Mouse (Mus musculus): Measurements from ENCODE around the gene Meis2. TPM values are rescaled to one million over a fixed set of nuclear protein-coding genes. Genes with fewer than 3 reads are reported as not detected.
A peak's percentile ranks its signal among the peaks of the same experiment; 100 is the strongest.

Meis2 gene
- total and polyA plus RNA-seq, 2 experiments from 2014 or later: 105 to 132 TPM

GRCm38 (mm10) chr2:116068901-116069300 lies 3.3 kb upstream of the Meis2 start:
- H3K36me3 ChIP-seq (ENCODE audit: insufficient read depth, low read length): no peaks in the 10 kb centered on the region
- DNase-seq (ENCODE audit: low spot score): no peak
- H3K27me3 ChIP-seq (ENCODE audit: insufficient read depth, low read length): peaks cover 21% of the 10 kb centered on the region
- H3K9me3 ChIP-seq (ENCODE audit: low read length): no peaks in the 10 kb centered on the region
- peak overlapping the region; percentile 69 for H3K27ac ChIP-seq
- H3K4me3 ChIP-seq (ENCODE audit: low read length): peak overlapping the region; percentile 51
- WGBS: 18% methylated on average over 7 of the region's 7 CpGs
- TF ChIP-seq CTCF (IDR thresholded peaks at IDR 0.05; ENCODE audit: low read depth): no peak
- H3K4me2 ChIP-seq (ENCODE audit: low read depth, low read length): peak overlapping the region; percentile 72
- no peak for ATAC-seq
- no peaks in the 10 kb centered on the region for H3K4me1 ChIP-seq (ENCODE audit: insufficient read depth, low read length)
- H3K9ac ChIP-seq (replicated peaks; ENCODE audit: low read length): peak overlapping the region; percentile 56

GRCm38 (mm10) chr2:116068461-116068860 lies 2.8 kb upstream of the Meis2 start:
- ATAC-seq: no peak
- no peaks in the 10 kb centered on the region for H3K36me3 ChIP-seq (ENCODE audit: insufficient read depth, low read length)
- H3K27ac ChIP-seq: 0 out of 2 replicates have a peak overlapping the region, but pooled peaks have one; percentile 73
- H3K4me2 ChIP-seq (ENCODE audit: low read depth, low read length): peak overlapping the region; percentile 72
- H3K9ac ChIP-seq (replicated peaks; ENCODE audit: low read length): peak overlapping the region; percentile 56; the same call in 1 of the 2 replicates
- H3K9me3 ChIP-seq (ENCODE audit: low read length): no peaks in the 10 kb centered on the region
- peak; percentile 5 for DNase-seq (ENCODE audit: low spot score)
- 9% methylated on average over 11 of the region's 11 CpGs for WGBS
- H3K4me3 ChIP-seq (ENCODE audit: low read length): peak overlapping the region; percentile 51
- H3K4me1 ChIP-seq (ENCODE audit: insufficient read depth, low read length): no peaks in the 10 kb centered on the region
- no peak for TF ChIP-seq CTCF (IDR thresholded peaks at IDR 0.05; ENCODE audit: low read depth)
- peaks cover 21% of the 10 kb centered on the region for H3K27me3 ChIP-seq (ENCODE audit: insufficient read depth, low read length)

DNA sequence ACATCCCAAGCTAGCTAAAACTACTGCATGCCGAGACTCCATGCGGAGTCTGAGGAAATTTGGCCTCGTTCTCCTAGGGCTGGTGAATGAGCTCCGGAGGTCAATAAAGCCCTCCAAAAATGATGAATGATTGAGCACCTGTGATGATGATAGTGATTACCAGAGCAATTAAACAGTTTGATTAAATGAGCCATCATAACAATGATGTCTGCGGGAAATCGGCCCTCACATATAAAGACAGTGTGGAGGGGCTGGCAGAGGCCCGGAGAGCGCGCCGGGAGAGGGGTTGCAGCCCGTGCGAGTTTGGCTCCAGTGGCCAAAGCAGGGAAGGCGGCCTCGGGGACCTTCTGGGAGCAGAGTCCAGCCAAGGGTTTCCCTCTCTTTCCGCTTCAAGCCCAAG lies 2.1 kb upstream of the Meis2 start:
- Histone ChIP-seq H3K9me3 (ENCODE audit: low read length) (no peaks in the 10 kb centered on the region), H3K4me1 (ENCODE audit: insufficient read depth, low read length) (no peaks in the 10 kb centered on the region), H3K36me3 (ENCODE audit: insufficient read depth, low read length) (no peaks in the 10 kb centered on the region), H3K4me2 (ENCODE audit: low read depth, low read length) (peak overlapping the region; percentile 72), H3K4me3 (ENCODE audit: low read length) (peak overlapping the region; percentile 51), H3K27me3 (ENCODE audit: insufficient read depth, low read length) (peaks cover 21% of the 10 kb centered on the region), H3K27ac (peak overlapping the region; percentile 73), H3K9ac (replicated peaks; ENCODE audit: low read length) (peak overlapping the region; percentile 56)
- ATAC-seq: no peak
- no peak for TF ChIP-seq CTCF (IDR thresholded peaks at IDR 0.05; ENCODE audit: low read depth)
- peak; percentile 31 for DNase-seq (ENCODE audit: low spot score)
- WGBS: 3% methylated on average over 15 of the region's 15 CpGs

GRCm38 (mm10) chr2:116067065-116067497 lies 1.4 kb upstream of the Meis2 start:
- H3K27me3 ChIP-seq (ENCODE audit: insufficient read depth, low read length): peaks cover 21% of the 10 kb centered on the region
- peak; percentile 86 for DNase-seq (ENCODE audit: low spot score)
- H3K4me3 ChIP-seq (ENCODE audit: low read length): peak overlapping the region; percentile 51
- no peak for TF ChIP-seq CTCF (IDR thresholded peaks at IDR 0.05; ENCODE audit: low read depth)
- WGBS: under 1% methylated on average over 27 of the region's 27 CpGs
- peak overlapping the region; percentile 73 for H3K27ac ChIP-seq
- ATAC-seq: peak; percentile 71
- H3K9ac ChIP-seq (replicated peaks; ENCODE audit: low read length): peak overlapping the region; percentile 56
- no peaks in the 10 kb centered on the region for H3K9me3 ChIP-seq (ENCODE audit: low read length)
- no peaks in the 10 kb centered on the region for H3K4me1 ChIP-seq (ENCODE audit: insufficient read depth, low read length)
- no peaks in the 10 kb centered on the region for H3K36me3 ChIP-seq (ENCODE audit: insufficient read depth, low read length)
- H3K4me2 ChIP-seq (ENCODE audit: low read depth, low read length): peak overlapping the region; percentile 72

DNA sequence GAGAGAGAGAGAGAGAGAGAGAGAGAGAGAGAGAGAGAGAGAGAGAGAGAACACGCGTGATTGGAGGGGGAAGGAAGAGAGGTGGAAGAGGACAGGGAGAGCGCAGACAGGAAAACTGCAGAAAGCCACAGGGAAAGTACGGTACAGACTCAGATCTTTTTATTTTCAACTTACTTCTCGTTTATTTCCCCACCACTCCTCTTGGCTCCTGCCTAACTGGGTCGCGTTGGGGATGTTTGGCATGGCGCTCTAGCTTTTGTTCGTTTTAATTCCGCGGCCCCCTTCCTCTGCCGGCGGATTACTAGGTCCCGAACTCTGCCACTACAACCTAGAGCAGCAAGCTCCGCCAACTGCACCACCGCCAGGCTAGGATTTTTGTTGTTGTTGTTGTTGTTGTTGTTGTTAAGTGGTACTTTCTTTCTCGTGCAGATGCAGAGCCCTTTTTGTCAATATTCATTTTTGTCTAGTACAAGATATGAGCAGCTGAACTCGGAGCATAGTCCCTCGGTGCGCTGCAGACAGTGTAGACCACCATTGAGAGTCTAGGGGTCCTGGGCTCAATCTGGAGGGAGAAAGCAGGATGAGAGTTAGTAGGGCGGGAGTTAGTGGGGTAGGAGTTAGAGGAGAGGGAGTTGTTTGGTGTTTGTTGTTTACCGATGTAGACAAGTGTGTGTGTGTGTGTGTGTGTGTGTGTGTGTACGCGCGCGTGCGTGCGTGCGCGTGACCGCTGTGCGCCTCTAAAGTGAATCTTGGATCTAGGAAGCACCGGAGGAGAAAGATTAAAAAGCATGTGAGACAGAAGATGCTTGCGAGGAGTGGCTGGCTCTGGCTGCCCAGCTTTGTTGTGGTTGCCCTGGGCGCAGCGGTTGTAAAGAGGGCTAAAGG lies 660 bp upstream of the Meis2 start:
- H3K9ac ChIP-seq (replicated peaks; ENCODE audit: low read length): peak overlapping the region; percentile 56
- no peak for TF ChIP-seq CTCF (IDR thresholded peaks at IDR 0.05; ENCODE audit: low read depth)
- H3K4me2 ChIP-seq (ENCODE audit: low read depth, low read length): peak overlapping the region; percentile 72
- H3K9me3 ChIP-seq (ENCODE audit: low read length): no peaks in the 10 kb centered on the region
- peak overlapping the region; percentile 51 for H3K4me3 ChIP-seq (ENCODE audit: low read length)
- H3K4me1 ChIP-seq (ENCODE audit: insufficient read depth, low read length): no peaks in the 10 kb centered on the region
- H3K27ac ChIP-seq: peak overlapping the region; percentile 73
- WGBS: under 1% methylated on average over 36 of the region's 36 CpGs
- H3K27me3 ChIP-seq (ENCODE audit: insufficient read depth, low read length): peaks cover 14% of the 10 kb centered on the region
- ATAC-seq (peak; percentile 16), DNase-seq (ENCODE audit: low spot score) (peak; percentile 66)
- H3K36me3 ChIP-seq (ENCODE audit: insufficient read depth, low read length): no peaks in the 10 kb centered on the region

- Histone ChIP-seq H3K4me1 (ENCODE audit: insufficient read depth, low read length) (no peaks in the 10 kb centered on the region), H3K4me2 (ENCODE audit: low read depth, low read length) (peak overlapping the region; percentile 72), H3K9ac (replicated peaks; ENCODE audit: low read length) (peak overlapping the region; percentile 62), H3K27me3 (ENCODE audit: insufficient read depth, low read length) (peaks cover 6% of the 10 kb centered on the region; the same call in 1 of the 2 replicates), H3K4me3 (ENCODE audit: low read length) (peak overlapping the region; percentile 51), H3K9me3 (ENCODE audit: low read length) (no peaks in the 10 kb centered on the region), H3K36me3 (ENCODE audit: insufficient read depth, low read length) (no peaks in the 10 kb centered on the region), H3K27ac (peak overlapping the region; percentile 81)
- no peak for TF ChIP-seq CTCF (IDR thresholded peaks at IDR 0.05; ENCODE audit: low read depth)
- peak; percentile 36 for DNase-seq (ENCODE audit: low spot score)
- no peak for ATAC-seq
- WGBS: under 1% methylated on average over 10 of the region's 10 CpGs
Measured at GRCm38 (mm10) chr2:116065057-116065456, 582 bp downstream of the Meis2 start.
